Mouse (Mus musculus) testis, adult 2 months (tissue): Measurements from ENCODE around the gene Swi5.

Experiments
- CTCF ChIP-seq: fragments of 200-500 bp; IDR thresholded peaks from 2 replicates; pipeline ENCODE4 v1.5.1; 2012; ENCODE audit warnings: low read depth, mild to moderate bottlenecking, inconsistent platforms, low read length, moderate library complexity; ENCODE audit not compliant: control insufficient read depth, insufficient read depth, insufficient replicate concordance
- POLR2A ChIP-seq: fragments of 200-500 bp; IDR thresholded peaks from 2 replicates; pipeline ENCODE4 v1.6.1; 2012; ENCODE audit warnings: low read depth, mild to moderate bottlenecking, inconsistent platforms, low read length, moderate library complexity; ENCODE audit not compliant: control insufficient read depth

DNA sequence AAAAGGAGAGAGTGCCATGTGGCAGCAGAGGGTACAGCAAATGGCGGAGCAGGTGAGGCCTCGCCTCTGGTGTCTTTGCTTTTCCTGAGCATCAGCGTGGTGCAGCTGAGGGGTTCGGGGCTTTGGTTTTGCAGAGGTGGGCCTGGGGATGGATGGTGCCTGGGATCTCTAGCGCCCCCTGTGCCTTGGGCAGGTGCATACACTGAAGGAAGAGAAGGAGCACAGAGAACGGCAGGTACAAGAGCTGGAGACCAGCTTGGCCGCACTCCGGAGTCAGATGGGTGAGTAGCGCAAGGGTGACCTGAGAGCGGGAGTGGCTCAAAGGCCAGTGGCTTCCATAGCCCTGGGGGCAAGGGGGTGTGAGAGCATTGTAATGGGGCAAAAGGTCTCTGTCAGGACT lies 15.1 kb upstream of the Swi5 start:
- TF ChIP-seq POLR2A, result no peak
- TF ChIP-seq CTCF, result peak; percentile 14; the same call in 1 of the 2 replicates
